Comparison of ENCODE assay signal across 12 mouse cellular contexts in the genomic region with DNA sequence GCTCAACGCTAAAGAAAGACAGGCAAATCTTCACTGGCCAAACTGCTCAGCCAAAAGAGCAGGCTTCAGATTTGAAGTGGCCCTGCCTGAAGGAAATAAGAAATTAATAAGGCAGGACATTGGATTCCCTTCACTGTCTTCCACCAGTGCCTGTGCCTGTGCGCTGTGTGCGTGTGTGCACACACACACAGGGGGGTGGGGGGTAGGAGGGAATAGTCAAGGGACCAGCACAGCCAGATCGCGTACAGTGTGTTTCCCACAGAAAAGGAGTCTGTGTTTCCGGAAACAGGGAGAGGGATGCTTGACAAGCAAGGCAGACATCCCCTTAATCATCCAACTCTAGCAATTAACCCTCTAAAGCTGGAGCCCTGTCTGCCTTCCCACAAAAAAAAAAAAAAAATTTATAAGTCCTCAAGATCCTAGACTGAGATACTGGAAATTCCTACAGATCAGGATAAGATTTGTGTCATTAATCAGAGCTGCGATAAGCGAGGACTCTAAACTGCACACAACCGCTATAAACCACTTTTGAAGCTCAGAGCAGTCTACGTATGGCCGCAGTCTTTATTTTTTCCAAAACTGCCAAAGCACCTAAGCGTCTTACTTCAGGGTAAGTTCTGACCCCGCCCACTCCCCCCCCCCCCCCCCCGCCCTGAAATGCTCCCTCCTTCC. TPM values are rescaled to one million over a fixed set of nuclear protein-coding genes. Genes with fewer than 3 reads are reported as not detected.
A peak's percentile ranks its signal among the peaks of the same experiment; 100 is the strongest.
DNase-seq lines count a peak whose midpoint lies in the region; ATAC-seq and TF ChIP-seq lines count a peak whose summit lies in the region.
"Had no signal": no experiment of that assay in that cellular context is flagged by ENCODE, and none has a peak within 500 bp of the region (broad histone marks: within the 10 kb centered on the region; RNA-seq: fewer than 3 reads in every experiment).

No protein-coding gene starts in this region.

- H3K4me1 ChIP-seq in kidney, embryonic 16.5 days (ENCODE audit: insufficient read depth, low read length): 0 out of 2 replicates have a peak, but pooled peaks cover 8% of the 10 kb centered on the region
- no peaks in the 10 kb centered on the region for H3K4me1 ChIP-seq in forebrain, embryonic 11.5 days (replicated peaks; ENCODE audit: control insufficient read depth, insufficient read depth, low read length)
- peaks cover 6% of the 10 kb centered on the region; the same call in 1 of the 2 replicates for H3K4me1 ChIP-seq in intestine, embryonic 15.5 days (replicated peaks)
- H3K4me1 ChIP-seq in neural tube, embryonic 13.5 days (replicated peaks): no peaks in the 10 kb centered on the region; the same call in 1 of the 2 replicates

- H3K36me3 ChIP-seq in kidney, embryonic 16.5 days (ENCODE audit: insufficient read depth, low read length): no peaks in the 10 kb centered on the region
- no peaks in the 10 kb centered on the region for H3K36me3 ChIP-seq in forebrain, embryonic 11.5 days (ENCODE audit: control insufficient read depth, insufficient read depth, low read length)
- no peaks in the 10 kb centered on the region for H3K36me3 ChIP-seq in intestine, embryonic 15.5 days
- H3K36me3 ChIP-seq in neural tube, embryonic 13.5 days: no peaks in the 10 kb centered on the region

- no peak for DNase-seq in kidney, adult 18-20 months
- no peak for DNase-seq in forebrain, embryonic 11.5 days (ENCODE audit: low spot score)
- DNase-seq in gastrocnemius, adult 2 months: no peak
- no peak for DNase-seq in left cerebral cortex, adult 18-20 months (ENCODE audit: low spot score in 2 of 2)
- no peak for DNase-seq in gastrocnemius, postnatal 14 days

- no peaks in the 10 kb centered on the region for H3K9me3 ChIP-seq in kidney, embryonic 16.5 days (ENCODE audit: low read length)
- no peaks in the 10 kb centered on the region for H3K9me3 ChIP-seq in forebrain, embryonic 11.5 days (ENCODE audit: control insufficient read depth, low read length)
- no peaks in the 10 kb centered on the region for H3K9me3 ChIP-seq in intestine, embryonic 15.5 days
- no peaks in the 10 kb centered on the region for H3K9me3 ChIP-seq in neural tube, embryonic 13.5 days

- no peak overlapping the region for H3K9ac ChIP-seq in kidney, embryonic 16.5 days (replicated peaks; ENCODE audit: low read length)
- H3K9ac ChIP-seq in forebrain, embryonic 11.5 days (ENCODE audit: low read length): no peak overlapping the region
- no peak overlapping the region for H3K9ac ChIP-seq in intestine, embryonic 15.5 days
- H3K9ac ChIP-seq in neural tube, embryonic 13.5 days: peak overlapping the region; percentile 41; the same call in 1 of the 2 replicates

- H3K27ac ChIP-seq in kidney, embryonic 16.5 days (ENCODE audit: low read length): no peak overlapping the region
- no peak overlapping the region for H3K27ac ChIP-seq in forebrain, embryonic 11.5 days (ENCODE audit: low read depth, low read length)
- no peak overlapping the region for H3K27ac ChIP-seq in intestine, embryonic 15.5 days
- H3K27ac ChIP-seq in neural tube, embryonic 13.5 days (replicated peaks): no peak overlapping the region
- H3K27ac ChIP-seq in gastrocnemius, adult 2 months: no peak overlapping the region

- peak overlapping the region; percentile 68 for H3K4me2 ChIP-seq in kidney, embryonic 16.5 days (replicated peaks; ENCODE audit: low read depth, low read length)
- peak overlapping the region; percentile 56; the same call in 1 of the 2 replicates for H3K4me2 ChIP-seq in forebrain, embryonic 11.5 days (ENCODE audit: low read depth, low read length, severe bottlenecking)
- peak overlapping the region; percentile 74 for H3K4me2 ChIP-seq in intestine, embryonic 15.5 days (replicated peaks)
- peak overlapping the region; percentile 66 for H3K4me2 ChIP-seq in neural tube, embryonic 13.5 days

- peaks cover 2% of the 10 kb centered on the region; the same call in 1 of the 2 replicates for H3K27me3 ChIP-seq in kidney, embryonic 16.5 days (ENCODE audit: insufficient read depth, low read length)
- H3K27me3 ChIP-seq in forebrain, embryonic 11.5 days (ENCODE audit: control insufficient read depth, insufficient read depth, low read length): no peaks in the 10 kb centered on the region
- no peaks in the 10 kb centered on the region for H3K27me3 ChIP-seq in intestine, embryonic 15.5 days (replicated peaks)
- H3K27me3 ChIP-seq in neural tube, embryonic 13.5 days: no peaks in the 10 kb centered on the region

- 14% methylated on average over 14 of the region's 14 CpGs for WGBS in kidney, embryonic 16.5 days
- 40% methylated on average over 14 of the region's 14 CpGs for WGBS in forebrain, embryonic 11.5 days
- WGBS in intestine, embryonic 15.5 days: 18% methylated on average over 14 of the region's 14 CpGs
- 44% methylated on average over 13 of the region's 14 CpGs for WGBS in neural tube, embryonic 13.5 days

- ATAC-seq in kidney, embryonic 16.5 days (ENCODE audit: low FRiP score, low TSS enrichment): peak; percentile 73
- ATAC-seq in forebrain, embryonic 11.5 days (replicated peaks; ENCODE audit: low FRiP score): peak; percentile 13; the same call in 1 of the 2 replicates
- ATAC-seq in intestine, embryonic 15.5 days: peak; percentile 44
- peak; percentile 41 for ATAC-seq in neural tube, embryonic 13.5 days (ENCODE audit: low read depth)

- no peak for TF ChIP-seq CTCF in gastrocnemius, adult 2 months (IDR thresholded peaks at IDR 0.05)

- intact Hi-C loops in gastrocnemius, adult 2 months (cut with DNase I): no loop called here
- intact Hi-C loops in gastrocnemius, postnatal 14 days (cut with DNase I; ENCODE audit: low total_unique reads): no loop called here

- peak overlapping the region; percentile 18 for H3K4me3 ChIP-seq in kidney, embryonic 16.5 days (ENCODE audit: low read length)
- no peak overlapping the region for H3K4me3 ChIP-seq in forebrain, embryonic 11.5 days (ENCODE audit: low read depth, low read length)
- no peak overlapping the region for H3K4me3 ChIP-seq in intestine, embryonic 15.5 days (replicated peaks)
- peak overlapping the region; percentile 36; the same call in 1 of the 2 replicates for H3K4me3 ChIP-seq in neural tube, embryonic 13.5 days
- no peak overlapping the region for H3K4me3 ChIP-seq in gastrocnemius, adult 2 months

RNA-seq across cellular contexts. Expression of gene Tmco5, which starts 15.0 kb away (rescaled TPM):
- not detected in 2 replicates for polyA plus RNA-seq in kidney, embryonic 16.5 days (2015; fragmentation: Nextera tagmentation; extraction: Ambion mirVana)
- not detected in 2 replicates for polyA plus RNA-seq in forebrain, embryonic 11.5 days (2014; fragmentation: Nextera tagmentation; extraction: Ambion mirVana)
- polyA plus RNA-seq in intestine, embryonic 15.5 days (2015; fragmentation: Nextera tagmentation; extraction: Ambion mirVana): not detected in 2 replicates
- polyA plus RNA-seq in neural tube, embryonic 13.5 days (2015; fragmentation: Nextera tagmentation; extraction: Ambion mirVana): not detected in 2 replicates
- not detected for total RNA-seq in gastrocnemius, adult 2 months (2021)
- 1 to 10 TPM; 2.5 to 2.9 TPM for total RNA-seq in left cerebral cortex, adult 18-20 months (2021)
- not detected for total RNA-seq in gastrocnemius, postnatal 14 days (2021)
- total RNA-seq: adrenal gland, adult 2 months; hematopoietic stem cell, adult 5-6 weeks; liver, adult 2 months; neutrophil, adult 5-6 weeks had no signal
- polyA plus RNA-seq: adrenal gland, adult 2 months; liver, adult 2 months had no signal

Comparison
In these comparisons a context has a peak if more than half of its experiments do, and no peak if none do; other contexts are left out.
1. ATAC-seq: peak in every context shown above with its lines; median percentile 73 in kidney, embryonic 16.5 days; 44 in intestine, embryonic 15.5 days; 41 in neural tube, embryonic 13.5 days; 13 in forebrain, embryonic 11.5 days.
2. H3K4me3 ChIP-seq: peak in kidney, embryonic 16.5 days (single experiment) and neural tube, embryonic 13.5 days (single experiment); none in forebrain, embryonic 11.5 days (single experiment), intestine, embryonic 15.5 days (single experiment) and gastrocnemius, adult 2 months (single experiment).
3. Peak in every context shown above with its lines, with median percentiles within 50 percentile points of each other: H3K4me2 ChIP-seq.